ENCODE assay signal across 12 mouse cellular contexts in the genomic region with DNA sequence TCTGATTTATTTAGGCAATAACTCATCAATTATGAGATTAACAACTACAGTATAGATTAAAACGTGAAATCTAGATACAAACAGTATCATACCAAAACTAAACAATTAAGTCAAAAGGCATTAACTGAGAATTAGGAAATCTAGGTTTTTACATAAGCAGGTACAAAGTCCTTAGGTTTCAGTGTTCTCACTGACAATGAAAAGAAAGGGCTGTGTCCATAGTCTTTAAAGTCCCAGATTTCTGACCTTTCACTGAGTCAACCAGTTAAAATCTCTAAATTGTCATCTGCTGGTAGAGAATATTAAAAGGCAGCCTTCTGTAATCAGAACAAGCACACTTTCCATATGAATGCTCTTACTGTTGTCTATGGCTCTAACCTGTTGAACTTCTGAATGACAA.
"Had no signal": no experiment of that assay in that cellular context is flagged by ENCODE, and none has a peak within 500 bp of the region (broad histone marks: within the 10 kb centered on the region; RNA-seq: fewer than 3 reads in every experiment).

No protein-coding gene starts in this region.

- H3K4me2 ChIP-seq: kidney, embryonic 15.5 days; liver, embryonic 13.5 days; lung, embryonic 14.5 days; neural tube, embryonic 12.5 days; neural tube, embryonic 15.5 days; stomach, embryonic 15.5 days had no signal

- H3K4me3 ChIP-seq: kidney, embryonic 15.5 days; liver, embryonic 13.5 days; neural tube, embryonic 12.5 days; neural tube, embryonic 15.5 days; stomach, embryonic 15.5 days had no signal

- H3K9me3 ChIP-seq: kidney, embryonic 15.5 days; liver, embryonic 13.5 days; neural tube, embryonic 12.5 days; neural tube, embryonic 15.5 days; stomach, embryonic 15.5 days had no signal

- H3K27ac ChIP-seq: kidney, embryonic 15.5 days; liver, embryonic 13.5 days; macrophage; neural tube, embryonic 12.5 days; neural tube, embryonic 15.5 days; stomach, embryonic 15.5 days had no signal

- H3K36me3 ChIP-seq: kidney, embryonic 15.5 days; liver, embryonic 13.5 days; neural tube, embryonic 12.5 days; neural tube, embryonic 15.5 days; stomach, embryonic 15.5 days had no signal

- H3K27me3 ChIP-seq: kidney, embryonic 15.5 days; liver, embryonic 13.5 days; neural tube, embryonic 12.5 days; neural tube, embryonic 15.5 days; stomach, embryonic 15.5 days had no signal

- DNase-seq: kidney, adult 11 months; layer of hippocampus, adult 9-11 months; liver, embryonic 13.5 days; right cerebral cortex, postnatal 25 days; spleen, adult 18-20 months; thymus, postnatal 25 days had no signal

- H3K9ac ChIP-seq: kidney, embryonic 15.5 days; liver, embryonic 13.5 days; lung, embryonic 14.5 days; neural tube, embryonic 12.5 days; neural tube, embryonic 15.5 days; stomach, embryonic 15.5 days had no signal

- H3K4me1 ChIP-seq: liver, embryonic 13.5 days; neural tube, embryonic 12.5 days; stomach, embryonic 15.5 days had no signal
